Mouse (Mus musculus): ENCODE results near the gene Nxpe5.
"Not testable (repeated sequence)": the region's sequence is repeated elsewhere in the genome, so short reads cannot be mapped to it uniquely, and the experiment has no call there.

Gene Nxpe5

GRCm38 (mm10) chr5:138225700-138226099 lies at the start of gene Nxpe5:
TSS of gene Nxpe5 (plus strand) at chr5:138225898.
- no peaks in the 10 kb centered on the region for H3K36me3 ChIP-seq (ENCODE audit: control insufficient read depth, insufficient read depth, low read length, poor library complexity, severe bottlenecking)
- DNase-seq (ENCODE audit: low read depth, low spot score): no peak
- no peaks in the 10 kb centered on the region for H3K27me3 ChIP-seq (ENCODE audit: control insufficient read depth, insufficient read depth, low read length, poor library complexity, severe bottlenecking)

- H3K27me3 ChIP-seq (ENCODE audit: control insufficient read depth, insufficient read depth, low read length, poor library complexity, severe bottlenecking): no peaks in the 10 kb centered on the region
- DNase-seq (ENCODE audit: low read depth, low spot score): peak; percentile 94
- H3K36me3 ChIP-seq (ENCODE audit: control insufficient read depth, insufficient read depth, low read length, poor library complexity, severe bottlenecking): no peaks in the 10 kb centered on the region; the same call in none of the 2 replicates
These were observed 38.6 kb upstream of the Nxpe5 start, which contains the start of the genes Taf6 and Cnpy4 for GRCm38 (mm10) chr5:138186950-138187638. TSS of gene Taf6 (minus strand) at chr5:138187451. TSS of gene Cnpy4 (plus strand) at chr5:138187485.

GRCm38 (mm10) chr5:138187661-138188306 lies 37.9 kb upstream of the Nxpe5 start:
- DNase-seq (ENCODE audit: low read depth, low spot score): peak; percentile 87
- H3K36me3 ChIP-seq (ENCODE audit: control insufficient read depth, insufficient read depth, low read length, poor library complexity, severe bottlenecking): no peaks in the 10 kb centered on the region; the same call in 1 of the 2 replicates

GRCm38 (mm10) chr5:138193771-138194727 lies 31.6 kb upstream of the Nxpe5 start, which contains the start of gene Mblac1:
TSS of gene Mblac1 (plus strand) at chr5:138194314.
- H3K27me3 ChIP-seq (ENCODE audit: control insufficient read depth, insufficient read depth, low read length, poor library complexity, severe bottlenecking): no peaks in the 10 kb centered on the region
- peak; percentile 82 for DNase-seq (ENCODE audit: low read depth, low spot score)
- H3K36me3 ChIP-seq (ENCODE audit: control insufficient read depth, insufficient read depth, low read length, poor library complexity, severe bottlenecking): no peaks in the 10 kb centered on the region

More at GRCm38 (mm10) chr5:138187661-138188306, 37.9 kb upstream of the Nxpe5 start:
- no peaks in the 10 kb centered on the region for H3K27me3 ChIP-seq (ENCODE audit: control insufficient read depth, insufficient read depth, low read length, poor library complexity, severe bottlenecking)

GRCm38 (mm10) chr5:138194755-138195345 lies 30.8 kb upstream of the Nxpe5 start:
- H3K36me3 ChIP-seq (ENCODE audit: control insufficient read depth, insufficient read depth, low read length, poor library complexity, severe bottlenecking): no peaks in the 10 kb centered on the region
- no peaks in the 10 kb centered on the region for H3K27me3 ChIP-seq (ENCODE audit: control insufficient read depth, insufficient read depth, low read length, poor library complexity, severe bottlenecking)
- DNase-seq (ENCODE audit: low read depth, low spot score): peak; percentile 27

- Histone ChIP-seq H3K36me3 (ENCODE audit: control insufficient read depth, insufficient read depth, low read length, poor library complexity, severe bottlenecking) (no peaks in the 10 kb centered on the region), H3K27me3 (ENCODE audit: control insufficient read depth, insufficient read depth, low read length, poor library complexity, severe bottlenecking) (no peaks in the 10 kb centered on the region)
- no peak for DNase-seq (ENCODE audit: low read depth, low spot score)
These were observed 30.2 kb upstream of the Nxpe5 start for GRCm38 (mm10) chr5:138195463-138195862.

GRCm38 (mm10) chr5:138199576-138199975 lies 26.1 kb upstream of the Nxpe5 start:
- no peak for DNase-seq (ENCODE audit: low read depth, low spot score)
- Histone ChIP-seq H3K36me3 (ENCODE audit: control insufficient read depth, insufficient read depth, low read length, poor library complexity, severe bottlenecking) (no peaks in the 10 kb centered on the region), H3K27me3 (ENCODE audit: control insufficient read depth, insufficient read depth, low read length, poor library complexity, severe bottlenecking) (no peaks in the 10 kb centered on the region)

GRCm38 (mm10) chr5:138202086-138202485 lies 23.6 kb upstream of the Nxpe5 start:
- Histone ChIP-seq H3K27me3 (ENCODE audit: control insufficient read depth, insufficient read depth, low read length, poor library complexity, severe bottlenecking) (no peaks in the 10 kb centered on the region), H3K36me3 (ENCODE audit: control insufficient read depth, insufficient read depth, low read length, poor library complexity, severe bottlenecking) (no peaks in the 10 kb centered on the region)
- DNase-seq (ENCODE audit: low read depth, low spot score): no peak

GRCm38 (mm10) chr5:138207253-138207652 lies 18.4 kb upstream of the Nxpe5 start:
- no peaks in the 10 kb centered on the region for H3K27me3 ChIP-seq (ENCODE audit: control insufficient read depth, insufficient read depth, low read length, poor library complexity, severe bottlenecking)
- no peak for DNase-seq (ENCODE audit: low read depth, low spot score)
- H3K36me3 ChIP-seq (ENCODE audit: control insufficient read depth, insufficient read depth, low read length, poor library complexity, severe bottlenecking): no peaks in the 10 kb centered on the region

- no peak for DNase-seq (ENCODE audit: low read depth, low spot score)
- H3K36me3 ChIP-seq (ENCODE audit: control insufficient read depth, insufficient read depth, low read length, poor library complexity, severe bottlenecking): no peaks in the 10 kb centered on the region
- H3K27me3 ChIP-seq (ENCODE audit: control insufficient read depth, insufficient read depth, low read length, poor library complexity, severe bottlenecking): no peaks in the 10 kb centered on the region
These were observed 17.8 kb upstream of the Nxpe5 start for GRCm38 (mm10) chr5:138207873-138208272.

GRCm38 (mm10) chr5:138216632-138217031 lies 9.1 kb upstream of the Nxpe5 start:
- H3K27me3 ChIP-seq (ENCODE audit: control insufficient read depth, insufficient read depth, low read length, poor library complexity, severe bottlenecking); H3K36me3 ChIP-seq (ENCODE audit: control insufficient read depth, insufficient read depth, low read length, poor library complexity, severe bottlenecking): not testable (repeated sequence)
- DNase-seq (ENCODE audit: low read depth, low spot score): peak; percentile 26

GRCm38 (mm10) chr5:138219864-138220263 lies 5.8 kb upstream of the Nxpe5 start:
- Histone ChIP-seq H3K27me3 (ENCODE audit: control insufficient read depth, insufficient read depth, low read length, poor library complexity, severe bottlenecking) (no peaks in the 10 kb centered on the region), H3K36me3 (ENCODE audit: control insufficient read depth, insufficient read depth, low read length, poor library complexity, severe bottlenecking) (no peaks in the 10 kb centered on the region)
- DNase-seq (ENCODE audit: low read depth, low spot score): no peak

GRCm38 (mm10) chr5:138222111-138222510 lies 3.6 kb upstream of the Nxpe5 start:
- no peaks in the 10 kb centered on the region for H3K27me3 ChIP-seq (ENCODE audit: control insufficient read depth, insufficient read depth, low read length, poor library complexity, severe bottlenecking)
- H3K36me3 ChIP-seq (ENCODE audit: control insufficient read depth, insufficient read depth, low read length, poor library complexity, severe bottlenecking): no peaks in the 10 kb centered on the region
- DNase-seq (ENCODE audit: low read depth, low spot score): peak; percentile 84

- no peaks in the 10 kb centered on the region for H3K27me3 ChIP-seq (ENCODE audit: control insufficient read depth, insufficient read depth, low read length, poor library complexity, severe bottlenecking)
- no peaks in the 10 kb centered on the region for H3K36me3 ChIP-seq (ENCODE audit: control insufficient read depth, insufficient read depth, low read length, poor library complexity, severe bottlenecking)
- no peak for DNase-seq (ENCODE audit: low read depth, low spot score)
These were observed 2.4 kb upstream of the Nxpe5 start for GRCm38 (mm10) chr5:138223287-138223686.
